Mouse (Mus musculus) heart, embryonic 14.5 days (tissue): Measurements from ENCODE around the gene Tmem63c. TPM values are rescaled to one million over a fixed set of nuclear protein-coding genes. Genes with fewer than 3 reads are reported as not detected.

ENCODE experiments used
- ATAC-seq: fragments of 200-750 bp; cut with Nextera tagmentation; 2 replicates; pipeline ENCODE4 v1.8.0; 2017; ENCODE audit warnings: low read depth, moderate TSS enrichment; ENCODE audit not compliant: insufficient number of reproducible peaks, insufficient read depth, low FRiP score
- H3K27ac ChIP-seq, 2 experiments: fragments of 200-500 bp in 1 of 2; fragments of 300-500 bp in 1 of 2; sonication (generic) in 1 of 2; replicated peaks in 1 of 2; 2 replicates each; pipeline ENCODE4 v1.5.1; 2012 to 2014; ENCODE audit warnings: low read depth in 2 of 2, low read length in 2 of 2, control low read depth in 1 of 2, mild to moderate bottlenecking in 1 of 2, mixed read lengths in 1 of 2; ENCODE audit not compliant: control insufficient read depth in 1 of 2, insufficient read depth in 1 of 2
- H3K27me3 ChIP-seq: fragments of 300-500 bp; sonication (generic); 2 replicates; pipeline ENCODE4 v1.6.1; 2014; ENCODE audit warnings: mild to moderate bottlenecking, low read length, control low read depth; ENCODE audit not compliant: control insufficient read depth, insufficient read depth
- H3K36me3 ChIP-seq: fragments of 300-500 bp; sonication (generic); 2 replicates; pipeline ENCODE4 v1.6.1; 2014; ENCODE audit warnings: mild to moderate bottlenecking, control low read depth, low read length, mixed read lengths; ENCODE audit not compliant: control insufficient read depth, insufficient read depth
- H3K4me1 ChIP-seq, 2 experiments: fragments of 200-500 bp in 1 of 2; fragments of 300-500 bp in 1 of 2; sonication (generic) in 1 of 2; 2 replicates each; pipeline ENCODE4 v1.6.1; 2012 to 2014; ENCODE audit warnings: low read length in 2 of 2, control low read depth in 1 of 2, mixed read lengths in 1 of 2; ENCODE audit not compliant: control insufficient read depth in 2 of 2, insufficient read depth in 2 of 2
- H3K4me2 ChIP-seq: fragments of 300-500 bp; sonication (generic); 2 replicates; pipeline ENCODE4 v1.6.1; 2014; ENCODE audit warnings: mild to moderate bottlenecking, low read length
- H3K4me3 ChIP-seq, 2 experiments: fragments of 200-500 bp in 1 of 2; fragments of 300-500 bp in 1 of 2; sonication (generic) in 1 of 2; 2 replicates each; pipeline ENCODE4 v1.5.1; 2012 to 2014; ENCODE audit warnings: low read length in 2 of 2, mild to moderate bottlenecking in 2 of 2, control low read depth in 1 of 2, low read depth in 1 of 2, moderate library complexity in 1 of 2; ENCODE audit not compliant: control insufficient read depth in 1 of 2, insufficient read depth in 1 of 2
- H3K9ac ChIP-seq: fragments of 300-500 bp; sonication (generic); 2 replicates; pipeline ENCODE4 v1.6.1; 2014; ENCODE audit warnings: mild to moderate bottlenecking, low read length
- H3K9me3 ChIP-seq: fragments of 300-500 bp; sonication (generic); 2 replicates; pipeline ENCODE4 v1.6.1; 2016; ENCODE audit warnings: low read length, control low read depth; ENCODE audit not compliant: control insufficient read depth
- WGBS: fragments of 180-500 bp; shearing (Covaris S2); extraction: QIAGEN DNeasy Blood & Tissue Kit; methylation state at CpG from one replicate; pipeline ENCODE4 v1.1.7; 2014; 5-methylcytosine and 5-hydroxymethylcytosine counted together
- polyA plus RNA-seq: library from polyadenylated mRNA; unstranded; fragments of >200 nt; fragmentation: Nextera tagmentation; extraction: Ambion mirVana; gene quantifications from 2 replicates; pipeline ENCODE4 v1.2.1, GENCODE M21; 2014

Tmem63c gene
- polyA plus RNA-seq, 1 experiment from 2014 or later: 0.35 TPM

GRCm38 (mm10) chr12:86990755-86991110 lies 30.4 kb upstream of the Tmem63c start:
- no peak overlapping the region for H3K4me3 ChIP-seq
- peaks cover 77% of the 10 kb centered on the region for H3K27me3 ChIP-seq
- 58% methylated on average over 2 of the region's 2 CpGs for WGBS

DNA sequence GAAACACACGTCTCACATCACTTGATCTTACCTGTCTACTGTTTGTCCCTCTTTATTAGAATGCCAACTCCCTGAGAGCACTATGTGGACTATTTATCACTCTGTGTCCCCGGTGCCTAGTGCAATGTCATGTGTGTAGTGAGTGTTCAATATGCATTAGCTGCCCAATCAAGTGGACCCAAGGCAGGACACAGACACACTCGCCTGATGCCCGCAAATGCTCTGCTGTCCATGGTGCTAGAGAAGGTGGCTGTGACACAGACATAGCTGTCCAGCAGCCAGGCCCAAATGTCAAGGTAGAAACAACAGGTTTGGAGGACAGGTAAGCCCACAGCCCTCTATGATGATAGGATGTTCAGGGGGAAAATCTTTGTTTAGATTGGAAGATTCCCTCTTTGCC lies 27.0 kb upstream of the Tmem63c start:
- Histone ChIP-seq H3K4me2 (no peak overlapping the region), H3K4me1 (peaks cover 0 to 9% of the 10 kb centered on the region in 2 experiments; a peak in 3 of 4 replicates), H3K36me3 (no peaks in the 10 kb centered on the region), H3K4me3 (no peak overlapping the region), H3K9me3 (no peaks in the 10 kb centered on the region), H3K27ac (no peak overlapping the region), H3K9ac (no peak overlapping the region), H3K27me3 (peaks cover 44% of the 10 kb centered on the region)
- 31% methylated on average over 4 of the region's 4 CpGs for WGBS
- ATAC-seq: no peak

More at GRCm38 (mm10) chr12:86990755-86991110, 30.4 kb upstream of the Tmem63c start:
- ATAC-seq: no peak
- peaks cover 0 to 9% of the 10 kb centered on the region in 2 experiments; a peak in 3 of 4 replicates for H3K4me1 ChIP-seq
- no peak overlapping the region for H3K27ac ChIP-seq
- H3K4me2 ChIP-seq: no peak overlapping the region
- H3K9ac ChIP-seq: no peak overlapping the region
- no peaks in the 10 kb centered on the region for H3K9me3 ChIP-seq
- no peaks in the 10 kb centered on the region for H3K36me3 ChIP-seq

DNA sequence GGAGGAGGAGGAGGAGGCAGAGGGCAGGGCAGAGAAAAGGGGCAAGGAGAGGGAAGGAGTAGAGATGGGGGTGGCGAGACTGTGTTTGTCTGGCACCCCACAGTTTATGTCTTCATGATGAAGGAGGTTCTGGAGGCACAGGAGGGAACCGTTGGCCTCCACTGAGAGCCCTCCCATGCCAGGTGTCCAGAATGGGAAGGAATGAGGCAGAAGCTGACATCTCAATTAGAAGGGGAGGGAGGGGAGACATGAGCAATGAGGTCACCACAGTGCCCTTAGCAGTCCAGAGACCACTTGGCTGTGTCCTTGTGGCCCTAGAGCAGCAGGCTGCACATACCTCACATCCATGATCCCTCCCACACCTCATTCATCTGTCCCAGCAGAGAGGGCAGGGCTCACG lies 26.4 kb upstream of the Tmem63c start:
- ATAC-seq: no peak
- Histone ChIP-seq H3K9ac (no peak overlapping the region), H3K36me3 (no peaks in the 10 kb centered on the region), H3K27ac (no peak overlapping the region), H3K9me3 (no peaks in the 10 kb centered on the region), H3K4me1 (peaks cover 0 to 12% of the 10 kb centered on the region in 2 experiments; a peak in 3 of 4 replicates), H3K4me2 (no peak overlapping the region), H3K4me3 (no peak overlapping the region), H3K27me3 (peaks cover 37% of the 10 kb centered on the region)
- 46% methylated on average over 3 of the region's 3 CpGs for WGBS

DNA sequence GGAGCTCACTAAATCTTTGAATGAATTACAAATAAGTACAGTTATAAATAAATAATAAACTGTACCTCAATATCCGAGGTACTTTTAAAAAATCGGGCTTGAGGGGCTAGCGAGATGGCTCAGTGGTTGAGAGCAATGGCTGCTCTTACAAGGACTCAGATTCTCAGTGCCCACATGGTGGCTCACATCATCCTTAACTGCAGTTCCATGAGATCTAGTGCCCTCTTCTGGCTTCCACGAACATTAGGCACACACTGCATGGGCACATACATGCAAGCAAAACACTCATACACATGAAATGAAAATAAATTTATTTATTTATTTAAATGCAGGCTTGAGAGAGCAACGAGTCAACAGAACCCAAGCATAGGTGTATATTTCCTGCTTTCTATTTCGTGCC lies 25.2 kb upstream of the Tmem63c start:
- no peak overlapping the region for H3K4me2 ChIP-seq
- no peak overlapping the region for H3K9ac ChIP-seq
- 64% methylated on average over 6 of the region's 6 CpGs for WGBS
- H3K4me1 ChIP-seq: peaks cover 4 to 13% of the 10 kb centered on the region in 2 experiments; a peak in 3 of 4 replicates
- H3K27ac ChIP-seq: no peak overlapping the region
- ATAC-seq: no peak
- peaks cover 26% of the 10 kb centered on the region for H3K27me3 ChIP-seq
- H3K9me3 ChIP-seq: no peaks in the 10 kb centered on the region
- H3K4me3 ChIP-seq: no peak overlapping the region
- no peaks in the 10 kb centered on the region for H3K36me3 ChIP-seq

DNA sequence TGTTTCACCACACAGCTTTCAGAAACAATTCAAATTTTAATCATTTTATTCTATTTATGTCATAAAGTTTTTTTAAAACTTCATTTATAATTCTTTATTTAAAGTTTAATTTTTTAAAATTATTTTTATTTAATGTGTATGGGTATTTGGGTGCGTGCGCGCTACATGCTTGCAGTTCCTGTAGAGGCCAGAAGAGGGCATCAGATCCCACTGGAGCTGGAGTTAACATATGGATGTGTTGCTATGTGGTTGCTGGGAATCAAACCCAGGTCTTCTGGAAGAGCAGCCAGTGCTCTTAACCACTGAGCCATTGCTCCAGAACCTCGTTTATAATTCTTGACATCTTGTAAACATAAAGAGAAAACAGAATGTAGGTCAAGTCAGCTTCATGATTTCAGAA lies 22.4 kb upstream of the Tmem63c start:
- 86% methylated on average over 4 of the region's 4 CpGs for WGBS
- Histone ChIP-seq H3K9me3 (no peaks in the 10 kb centered on the region), H3K36me3 (no peaks in the 10 kb centered on the region), H3K9ac (no peak overlapping the region), H3K27me3 (peaks cover 7% of the 10 kb centered on the region), H3K4me3 (no peak overlapping the region), H3K4me1 (peaks cover 4 to 13% of the 10 kb centered on the region in 2 experiments; a peak in 3 of 4 replicates), H3K4me2 (no peak overlapping the region), H3K27ac (peak overlapping the region in 1 of 2 experiments; percentile 49; a peak in 1 of 4 replicates)
- no peak for ATAC-seq

- H3K4me3 ChIP-seq: no peak overlapping the region
- H3K27ac ChIP-seq: peak overlapping the region; percentile 32 to 72; a peak in 3 of 4 replicates
- no peaks in the 10 kb centered on the region for H3K9me3 ChIP-seq
- ATAC-seq: peak; percentile 48; the same call in 1 of the 2 replicates
- no peaks in the 10 kb centered on the region for H3K36me3 ChIP-seq
- H3K4me2 ChIP-seq: no peak overlapping the region; the same call in 1 of the 2 replicates
- peaks cover 4 to 13% of the 10 kb centered on the region in 2 experiments; a peak in 3 of 4 replicates for H3K4me1 ChIP-seq
- H3K27me3 ChIP-seq: peaks cover 5% of the 10 kb centered on the region; the same call in 1 of the 2 replicates
- H3K9ac ChIP-seq: no peak overlapping the region
- WGBS: 38% methylated on average over 10 of the region's 10 CpGs
These were observed 21.8 kb upstream of the Tmem63c start for GRCm38 (mm10) chr12:86999283-86999820.

- no peak overlapping the region for H3K9ac ChIP-seq
- no peak overlapping the region for H3K4me3 ChIP-seq
- H3K27ac ChIP-seq: peak overlapping the region in 1 of 2 experiments; percentile 72; a peak in 1 of 4 replicates
- ATAC-seq: no peak
- H3K9me3 ChIP-seq: no peaks in the 10 kb centered on the region
- peak overlapping the region; percentile 9; the same call in 1 of the 2 replicates for H3K4me2 ChIP-seq
- peaks cover 5% of the 10 kb centered on the region; the same call in 1 of the 2 replicates for H3K27me3 ChIP-seq
- WGBS: 39% methylated on average over 5 of the region's 5 CpGs
- H3K4me1 ChIP-seq: peaks cover 4 to 13% of the 10 kb centered on the region in 2 experiments; a peak in 3 of 4 replicates
- H3K36me3 ChIP-seq: no peaks in the 10 kb centered on the region
These were observed 20.8 kb upstream of the Tmem63c start for GRCm38 (mm10) chr12:87000151-87000839.
